Mouse (Mus musculus): ENCODE results near the gene Rnls. TPM values are rescaled to one million over a fixed set of nuclear protein-coding genes. Genes with fewer than 3 reads are reported as not detected.

Rnls gene
- polyA plus RNA-seq, 1 experiment, result not detected

DNA sequence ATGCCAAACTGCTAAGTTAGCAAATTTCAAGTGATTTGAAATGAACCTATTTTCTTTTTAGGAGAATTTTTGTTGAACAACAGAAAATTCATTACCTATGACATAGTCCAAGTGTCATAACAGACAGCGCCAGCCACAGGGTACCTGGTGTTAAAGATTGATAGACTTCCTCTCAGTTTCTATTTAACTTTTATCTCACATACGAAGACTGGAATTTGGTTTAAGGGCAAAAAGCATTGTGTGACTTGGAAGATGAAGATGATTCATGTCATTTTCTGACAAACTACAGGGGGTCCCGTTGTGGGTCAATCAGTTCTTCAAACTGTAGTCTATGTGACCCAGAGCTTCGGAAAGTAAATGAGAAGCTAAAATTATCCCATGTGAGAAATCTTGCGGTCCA lies 254.8 kb downstream of the Rnls start:
- H3K27ac ChIP-seq (ENCODE audit: control insufficient read depth, insufficient read depth, low read depth, low read length, poor library complexity), result no peak overlapping the region
- TF ChIP-seq POLR2A (IDR thresholded peaks at IDR 0.05; ENCODE audit: borderline replicate concordance, control insufficient read depth, low read depth, low read length) (no peak), CTCF (IDR thresholded peaks at IDR 0.05; ENCODE audit: control insufficient read depth, insufficient read depth, low read length) (no peak)
- 83% methylated on average over 5 of the region's 5 CpGs for WGBS
- no peaks in the 10 kb centered on the region; the same call in 1 of the 2 replicates for H3K4me1 ChIP-seq (ENCODE audit: control insufficient read depth, insufficient read depth, low read length)
- H3K4me3 ChIP-seq (replicated peaks; ENCODE audit: control insufficient read depth, low read depth, low read length), result no peak overlapping the region

GRCm38 (mm10) chr19:33122611-33123226 lies 269.4 kb downstream of the Rnls start:
- H3K4me1 ChIP-seq (ENCODE audit: control insufficient read depth, insufficient read depth, low read length), result peaks cover 3% of the 10 kb centered on the region; the same call in 1 of the 2 replicates
- WGBS, result 51% methylated on average over 6 of the region's 6 CpGs
- no peak overlapping the region for H3K4me3 ChIP-seq (replicated peaks; ENCODE audit: control insufficient read depth, low read depth, low read length)
- TF ChIP-seq POLR2A (IDR thresholded peaks at IDR 0.05; ENCODE audit: borderline replicate concordance, control insufficient read depth, low read depth, low read length) (no peak), CTCF (IDR thresholded peaks at IDR 0.05; ENCODE audit: control insufficient read depth, insufficient read depth, low read length) (no peak)
- no peak overlapping the region for H3K27ac ChIP-seq (ENCODE audit: control insufficient read depth, insufficient read depth, low read depth, low read length, poor library complexity)

DNA sequence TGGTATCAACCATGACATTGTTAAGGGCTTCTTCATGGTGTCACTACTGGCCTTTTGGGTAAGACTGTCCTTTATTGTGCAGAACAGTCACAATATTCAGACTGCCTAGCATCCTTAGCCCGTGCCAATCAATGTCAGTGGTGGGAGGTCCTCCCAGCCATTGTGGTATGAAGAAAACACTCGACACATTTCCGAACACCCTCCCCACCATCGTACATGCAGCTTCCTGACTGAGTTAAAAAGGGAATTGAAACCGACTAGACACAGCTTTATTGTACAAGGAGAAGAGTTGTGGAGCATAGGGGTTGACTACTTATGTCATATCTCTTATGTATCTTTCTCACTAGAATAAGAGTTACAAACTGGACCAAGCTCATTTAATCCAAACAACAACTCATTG lies 272.1 kb downstream of the Rnls start:
- Histone ChIP-seq H3K4me3 (replicated peaks; ENCODE audit: control insufficient read depth, low read depth, low read length) (no peak overlapping the region), H3K4me1 (ENCODE audit: control insufficient read depth, insufficient read depth, low read length) (peaks cover 3% of the 10 kb centered on the region; the same call in 1 of the 2 replicates), H3K27ac (ENCODE audit: control insufficient read depth, insufficient read depth, low read depth, low read length, poor library complexity) (no peak overlapping the region)
- TF ChIP-seq POLR2A (IDR thresholded peaks at IDR 0.05; ENCODE audit: borderline replicate concordance, control insufficient read depth, low read depth, low read length), result no peak
- TF ChIP-seq CTCF (IDR thresholded peaks at IDR 0.05; ENCODE audit: control insufficient read depth, insufficient read depth, low read length), result no peak
- 10% methylated on average over 5 of the region's 5 CpGs for WGBS

- TF ChIP-seq POLR2A (IDR thresholded peaks at IDR 0.05; ENCODE audit: borderline replicate concordance, control insufficient read depth, low read depth, low read length) (no peak), CTCF (IDR thresholded peaks at IDR 0.05; ENCODE audit: control insufficient read depth, insufficient read depth, low read length) (peak; percentile 70)
- no peak overlapping the region for H3K4me3 ChIP-seq (replicated peaks; ENCODE audit: control insufficient read depth, low read depth, low read length)
- H3K27ac ChIP-seq (ENCODE audit: control insufficient read depth, insufficient read depth, low read depth, low read length, poor library complexity), result no peak overlapping the region
- H3K4me1 ChIP-seq (ENCODE audit: control insufficient read depth, insufficient read depth, low read length), result peaks cover 3% of the 10 kb centered on the region; the same call in 1 of the 2 replicates
- WGBS, result 16% methylated on average over 1 of the region's 1 CpGs
These were observed 273.2 kb downstream of the Rnls start for GRCm38 (mm10) chr19:33118898-33119297.

DNA sequence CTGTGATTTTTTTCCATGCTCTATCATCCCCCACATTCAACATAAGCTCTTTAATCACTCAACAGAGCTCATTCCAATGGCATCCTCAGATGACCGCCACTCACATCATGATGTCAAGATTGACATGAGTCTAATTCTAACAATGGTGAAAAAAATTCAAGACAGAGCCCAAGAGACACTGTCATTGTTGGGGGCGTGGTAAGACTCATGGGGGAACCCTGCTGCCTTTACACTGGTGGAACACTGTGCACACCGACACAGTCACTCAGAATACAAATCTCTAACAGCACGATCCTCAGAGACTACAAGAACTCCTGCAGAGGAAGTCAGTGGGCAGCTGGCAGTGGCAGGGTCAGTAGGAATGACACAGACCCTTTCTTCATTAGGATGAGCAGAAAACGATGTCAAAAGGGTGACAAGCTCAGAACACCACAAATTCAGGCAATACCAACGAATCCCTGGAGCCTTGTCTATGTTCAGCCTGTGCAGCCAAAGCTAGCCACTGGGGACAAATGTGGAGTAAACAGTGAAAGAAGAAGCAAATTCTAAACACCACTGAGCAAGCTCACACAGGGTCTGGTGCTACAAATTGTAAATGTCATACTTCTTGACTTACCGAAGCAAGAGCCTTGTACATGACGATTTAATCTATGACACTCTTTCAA lies 277.3 kb downstream of the Rnls start:
- Histone ChIP-seq H3K4me1 (ENCODE audit: control insufficient read depth, insufficient read depth, low read length) (peaks cover 3% of the 10 kb centered on the region; the same call in 1 of the 2 replicates), H3K27ac (ENCODE audit: control insufficient read depth, insufficient read depth, low read depth, low read length, poor library complexity) (no peak overlapping the region), H3K4me3 (replicated peaks; ENCODE audit: control insufficient read depth, low read depth, low read length) (no peak overlapping the region)
- WGBS, result 69% methylated on average over 8 of the region's 8 CpGs
- TF ChIP-seq POLR2A (IDR thresholded peaks at IDR 0.05; ENCODE audit: borderline replicate concordance, control insufficient read depth, low read depth, low read length) (no peak), CTCF (IDR thresholded peaks at IDR 0.05; ENCODE audit: control insufficient read depth, insufficient read depth, low read length) (no peak)

GRCm38 (mm10) chr19:33113746-33114145 lies 278.3 kb downstream of the Rnls start:
- Histone ChIP-seq H3K4me3 (replicated peaks; ENCODE audit: control insufficient read depth, low read depth, low read length) (no peak overlapping the region), H3K4me1 (ENCODE audit: control insufficient read depth, insufficient read depth, low read length) (peaks cover 3% of the 10 kb centered on the region), H3K27ac (ENCODE audit: control insufficient read depth, insufficient read depth, low read depth, low read length, poor library complexity) (no peak overlapping the region)
- WGBS, result 65% methylated on average over 7 of the region's 7 CpGs
- no peak for TF ChIP-seq POLR2A (IDR thresholded peaks at IDR 0.05; ENCODE audit: borderline replicate concordance, control insufficient read depth, low read depth, low read length)
- no peak for TF ChIP-seq CTCF (IDR thresholded peaks at IDR 0.05; ENCODE audit: control insufficient read depth, insufficient read depth, low read length)

DNA sequence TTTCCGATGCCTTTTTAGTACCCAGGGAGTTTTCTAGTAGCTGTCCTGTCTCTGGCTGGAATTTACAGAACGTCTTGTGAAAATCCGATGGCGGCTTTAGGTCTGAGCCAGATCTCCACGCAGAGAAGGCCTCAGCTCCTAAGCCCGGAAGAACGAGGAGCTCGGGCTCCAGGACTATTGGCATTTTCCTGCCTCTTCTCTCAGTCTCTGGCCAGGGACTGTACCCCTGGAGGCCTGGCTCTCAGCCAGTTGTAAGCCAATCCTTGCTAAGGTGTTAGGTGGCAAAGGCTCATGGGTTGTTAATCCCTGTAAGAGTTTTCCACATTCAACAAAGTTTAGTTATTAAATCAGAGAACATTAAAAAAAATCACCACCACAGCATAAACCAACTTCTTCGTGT lies 281.7 kb downstream of the Rnls start:
- H3K4me1 ChIP-seq (ENCODE audit: control insufficient read depth, insufficient read depth, low read length), result peaks cover 2% of the 10 kb centered on the region
- no peak overlapping the region for H3K4me3 ChIP-seq (replicated peaks; ENCODE audit: control insufficient read depth, low read depth, low read length)
- WGBS, result 78% methylated on average over 9 of the region's 9 CpGs
- TF ChIP-seq POLR2A (IDR thresholded peaks at IDR 0.05; ENCODE audit: borderline replicate concordance, control insufficient read depth, low read depth, low read length), result no peak
- no peak for TF ChIP-seq CTCF (IDR thresholded peaks at IDR 0.05; ENCODE audit: control insufficient read depth, insufficient read depth, low read length)
- no peak overlapping the region for H3K27ac ChIP-seq (ENCODE audit: control insufficient read depth, insufficient read depth, low read depth, low read length, poor library complexity)

GRCm38 (mm10) chr19:33109941-33110371 lies 282.1 kb downstream of the Rnls start:
- TF ChIP-seq CTCF (IDR thresholded peaks at IDR 0.05; ENCODE audit: control insufficient read depth, insufficient read depth, low read length) (no peak), POLR2A (IDR thresholded peaks at IDR 0.05; ENCODE audit: borderline replicate concordance, control insufficient read depth, low read depth, low read length) (no peak)
- H3K27ac ChIP-seq (ENCODE audit: control insufficient read depth, insufficient read depth, low read depth, low read length, poor library complexity), result no peak overlapping the region
- no peak overlapping the region for H3K4me3 ChIP-seq (replicated peaks; ENCODE audit: control insufficient read depth, low read depth, low read length)
- peaks cover 2% of the 10 kb centered on the region for H3K4me1 ChIP-seq (ENCODE audit: control insufficient read depth, insufficient read depth, low read length)
- WGBS, result 31% methylated on average over 6 of the region's 6 CpGs

All from bone marrow, adult 2 months (tissue).